Mouse (Mus musculus) testis, adult 2 months (tissue): ENCODE measurements at regions not wholly inside any gene's neighbourhood (a gene's known extent, or its start where the extent isn't known, plus 50 kb on each side); places are given as distances from the start of the nearest gene placed in this dataset.

Experiments used
- CTCF ChIP-seq: fragments of 200-500 bp; IDR thresholded peaks from 2 replicates; pipeline ENCODE4 v1.5.1; 2012; ENCODE audit warnings: low read depth, mild to moderate bottlenecking, inconsistent platforms, low read length, moderate library complexity; ENCODE audit not compliant: control insufficient read depth, insufficient read depth, insufficient replicate concordance
- POLR2A ChIP-seq: fragments of 200-500 bp; IDR thresholded peaks from 2 replicates; pipeline ENCODE4 v1.6.1; 2012; ENCODE audit warnings: low read depth, mild to moderate bottlenecking, inconsistent platforms, low read length, moderate library complexity; ENCODE audit not compliant: control insufficient read depth

DNA sequence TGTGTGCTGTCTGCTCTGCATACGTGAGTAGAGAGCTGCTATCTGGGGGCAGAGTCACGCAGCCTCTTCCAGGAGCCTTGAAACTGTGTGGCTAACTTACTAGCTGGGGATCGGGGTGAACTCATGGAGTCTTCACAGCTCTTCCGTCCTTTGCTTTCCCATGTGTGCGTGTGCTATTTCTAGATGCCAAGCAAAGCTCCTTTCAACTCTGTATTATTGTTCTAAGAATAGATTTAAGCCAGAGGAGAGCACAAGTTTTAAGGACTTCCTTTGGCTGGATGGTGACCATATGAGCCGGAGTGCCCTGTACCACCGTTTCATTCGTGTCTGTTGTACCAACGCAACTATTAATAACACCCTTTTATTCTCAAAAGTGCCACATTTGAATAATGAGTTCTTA, 254.0 kb downstream of the Gm12728 start:
- no peak for TF ChIP-seq CTCF
- no peak for TF ChIP-seq POLR2A
